Mouse (Mus musculus) neural tube, embryonic 15.5 days (tissue): ENCODE measurements at regions not wholly inside any gene's neighbourhood (a gene's known extent, or its start where the extent isn't known, plus 50 kb on each side); places are given as distances from the start of the nearest gene placed in this dataset.
A peak's percentile ranks its signal among the peaks of the same experiment; 100 is the strongest.
"Not testable (repeated sequence)": the region's sequence is repeated elsewhere in the genome, so short reads cannot be mapped to it uniquely, and the experiment has no call there.

Experiments used
- ATAC-seq: fragments of 200-750 bp; cut with Nextera tagmentation; 2 replicates; pipeline ENCODE4 v1.8.0; 2017; ENCODE audit warnings: mild to moderate bottlenecking, moderate TSS enrichment, moderate library complexity; ENCODE audit not compliant: low FRiP score
- H3K27ac ChIP-seq: fragments of 300-500 bp; sonication (generic); replicated peaks from 2 replicates; pipeline ENCODE4 v1.5.1; 2015; ENCODE audit warnings: mild to moderate bottlenecking, inconsistent platforms
- H3K27me3 ChIP-seq: fragments of 300-500 bp; sonication (generic); replicated peaks from 2 replicates; pipeline ENCODE4 v1.6.1; 2015; ENCODE audit warnings: inconsistent platforms
- H3K36me3 ChIP-seq: fragments of 300-500 bp; sonication (generic); 2 replicates; pipeline ENCODE4 v1.6.1; 2015; ENCODE audit warnings: inconsistent platforms
- H3K4me1 ChIP-seq: fragments of 300-500 bp; sonication (generic); 2 replicates; pipeline ENCODE4 v1.6.1; 2015; ENCODE audit warnings: inconsistent platforms
- H3K4me2 ChIP-seq: fragments of 300-500 bp; sonication (generic); 2 replicates; pipeline ENCODE4 v1.6.1; 2015; ENCODE audit warnings: inconsistent platforms, mild to moderate bottlenecking, moderate library complexity
- H3K4me3 ChIP-seq: fragments of 300-500 bp; sonication (generic); replicated peaks from 2 replicates; pipeline ENCODE4 v1.5.1; 2015; ENCODE audit warnings: mild to moderate bottlenecking, inconsistent platforms
- H3K9ac ChIP-seq: fragments of 300-500 bp; sonication (generic); replicated peaks from 2 replicates; pipeline ENCODE4 v1.6.1; 2015; ENCODE audit warnings: mild to moderate bottlenecking, inconsistent platforms
- H3K9me3 ChIP-seq: fragments of 300-500 bp; sonication (generic); replicated peaks from 2 replicates; pipeline ENCODE4 v1.6.1; 2016; ENCODE audit warnings: inconsistent platforms
- WGBS: fragments of 180-500 bp; shearing (Covaris S2); methylation state at CpG from one replicate; pipeline ENCODE4 v1.1.7; 2015; ENCODE audit warnings: mixed read lengths; 5-methylcytosine and 5-hydroxymethylcytosine counted together

DNA sequence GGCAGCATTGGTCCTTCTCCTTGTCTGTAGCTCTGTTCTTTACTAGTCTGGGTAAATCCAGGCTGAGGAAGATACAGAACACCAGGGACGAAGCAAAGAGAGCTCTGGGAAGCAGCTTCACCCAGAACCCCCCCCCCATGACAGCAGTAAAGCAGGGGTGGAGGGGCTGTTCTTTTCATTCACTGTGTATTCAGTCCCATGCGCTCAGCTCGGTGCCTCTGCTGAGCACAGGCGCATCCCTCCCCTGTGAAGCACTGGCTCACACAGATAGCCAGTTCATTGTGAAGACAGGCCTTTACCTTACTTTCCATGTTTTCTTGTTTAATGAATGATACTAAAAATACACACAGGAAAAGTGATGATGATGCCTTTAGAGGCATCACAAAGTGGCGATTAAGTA lies 338.8 kb upstream of the Igfbp7 start:
- 65% methylated on average over 5 of the region's 5 CpGs for WGBS

DNA sequence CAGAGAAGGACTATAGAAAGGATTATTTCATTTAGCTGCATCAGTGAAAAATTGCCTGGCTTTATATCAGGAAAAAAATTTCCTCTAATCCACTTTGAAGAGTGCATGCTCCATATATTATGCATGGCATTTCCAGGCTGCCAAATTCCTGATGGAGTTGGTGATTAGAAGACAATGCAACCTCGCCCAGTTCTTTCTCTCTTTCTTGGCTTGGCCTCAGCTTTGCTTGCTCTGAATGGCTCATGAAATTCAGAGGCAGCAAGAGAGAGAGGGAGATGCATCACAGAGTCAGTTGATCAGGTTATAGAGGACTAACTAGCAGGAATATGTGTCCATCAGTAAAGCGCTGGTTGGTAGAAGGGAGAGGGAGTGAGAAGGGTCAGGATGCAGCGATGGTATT lies 335.6 kb upstream of the Igfbp7 start:
- no peak for ATAC-seq
- H3K4me1 ChIP-seq: no peaks in the 10 kb centered on the region

More for the DNA sequence above, 338.8 kb upstream of the Igfbp7 start:
- no peak overlapping the region for H3K27ac ChIP-seq
- H3K4me3 ChIP-seq: no peak overlapping the region
- H3K27me3 ChIP-seq: no peaks in the 10 kb centered on the region
- no peaks in the 10 kb centered on the region for H3K36me3 ChIP-seq
- H3K4me1 ChIP-seq: no peaks in the 10 kb centered on the region
- no peaks in the 10 kb centered on the region for H3K9me3 ChIP-seq
- no peak for ATAC-seq
- H3K9ac ChIP-seq: no peak overlapping the region
- H3K4me2 ChIP-seq: no peak overlapping the region

GRCm38 (mm10) chr5:77730286-77730685 lies 322.4 kb upstream of the Igfbp7 start:
- H3K27ac ChIP-seq, H3K4me3 ChIP-seq, H3K9me3 ChIP-seq, ATAC-seq, H3K4me1 ChIP-seq, H3K36me3 ChIP-seq, H3K9ac ChIP-seq, H3K4me2 ChIP-seq, H3K27me3 ChIP-seq: not testable (repeated sequence)
- WGBS: 72% methylated on average over 4 of the region's 4 CpGs

More for the DNA sequence above, 335.6 kb upstream of the Igfbp7 start:
- Histone ChIP-seq H3K4me2 (no peak overlapping the region), H3K27me3 (no peaks in the 10 kb centered on the region), H3K9ac (no peak overlapping the region), H3K4me3 (no peak overlapping the region), H3K27ac (no peak overlapping the region), H3K36me3 (no peaks in the 10 kb centered on the region), H3K9me3 (no peaks in the 10 kb centered on the region)
- whole genome bisulfite sequencing: 74% methylated on average over 3 of the region's 3 CpGs

- H3K4me3 ChIP-seq: no peak overlapping the region
- whole genome bisulfite sequencing: 68% methylated on average over 3 of the region's 3 CpGs
- no peaks in the 10 kb centered on the region for H3K4me1 ChIP-seq
- no peak overlapping the region for H3K27ac ChIP-seq
- H3K36me3 ChIP-seq: no peaks in the 10 kb centered on the region
- ATAC-seq: no peak
- H3K4me2 ChIP-seq: no peak overlapping the region
- no peak overlapping the region for H3K9ac ChIP-seq
- H3K9me3 ChIP-seq: no peaks in the 10 kb centered on the region
- H3K27me3 ChIP-seq: no peaks in the 10 kb centered on the region
These were observed 273.8 kb upstream of the Igfbp7 start for GRCm38 (mm10) chr5:77681592-77681991.

DNA sequence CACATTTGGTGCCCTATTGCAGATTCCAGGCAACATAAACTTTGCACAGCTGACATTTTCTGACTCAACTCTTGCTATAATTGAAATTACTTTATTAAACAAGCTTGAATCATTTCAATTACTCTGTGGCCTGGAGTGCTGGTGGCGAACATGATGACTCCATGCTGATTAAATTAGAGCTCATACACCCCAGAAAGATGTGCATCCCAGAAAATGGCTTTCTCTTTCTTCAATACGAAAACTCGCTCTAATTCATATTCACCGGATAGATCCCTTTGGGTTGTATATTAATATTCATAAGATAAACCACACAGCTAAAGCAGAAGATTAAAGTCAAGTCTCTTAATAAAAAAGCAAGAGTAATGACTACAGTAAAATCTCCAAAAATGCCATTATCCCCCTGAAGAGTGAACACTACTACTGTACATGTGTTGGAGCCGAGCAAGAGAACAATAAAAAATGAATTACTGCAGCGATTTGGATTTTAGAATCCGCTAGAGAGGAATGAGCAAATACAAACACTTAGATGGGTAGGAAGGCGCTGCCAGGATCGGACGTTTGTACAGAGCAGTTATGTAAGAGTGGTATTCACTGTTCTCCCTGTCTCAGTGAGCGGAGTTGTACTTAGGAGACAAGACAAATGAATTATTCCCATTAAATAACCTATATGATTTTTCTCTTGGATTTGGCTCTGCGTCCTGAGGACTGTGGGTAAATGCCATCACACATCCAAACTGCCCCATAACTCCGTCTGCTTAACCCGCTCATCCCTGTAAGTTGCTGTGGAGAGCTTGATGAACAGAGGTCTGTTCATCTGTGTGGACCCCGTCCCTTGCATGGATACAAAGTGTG lies 264.5 kb upstream of the Igfbp7 start:
- H3K4me3 ChIP-seq: no peak overlapping the region
- H3K27ac ChIP-seq: no peak overlapping the region
- no peak overlapping the region; the same call in 1 of the 2 replicates for H3K4me2 ChIP-seq
- H3K9me3 ChIP-seq: no peaks in the 10 kb centered on the region
- no peaks in the 10 kb centered on the region for H3K36me3 ChIP-seq
- H3K27me3 ChIP-seq: no peaks in the 10 kb centered on the region
- H3K4me1 ChIP-seq: peaks cover 5% of the 10 kb centered on the region
- no peak overlapping the region for H3K9ac ChIP-seq
- 59% methylated on average over 15 of the region's 15 CpGs for WGBS
- peak; percentile 89 for ATAC-seq

GRCm38 (mm10) chr5:77663096-77663495 lies 255.3 kb upstream of the Igfbp7 start:
- H3K4me2 ChIP-seq: no peak overlapping the region
- WGBS: 74% methylated on average over 3 of the region's 3 CpGs
- no peak overlapping the region for H3K4me3 ChIP-seq
- no peaks in the 10 kb centered on the region for H3K9me3 ChIP-seq
- no peaks in the 10 kb centered on the region for H3K27me3 ChIP-seq
- no peaks in the 10 kb centered on the region for H3K36me3 ChIP-seq
- H3K4me1 ChIP-seq: no peaks in the 10 kb centered on the region
- H3K9ac ChIP-seq: no peak overlapping the region
- no peak overlapping the region for H3K27ac ChIP-seq
- no peak for ATAC-seq

- WGBS: 93% methylated on average over 6 of the region's 6 CpGs
- no peaks in the 10 kb centered on the region for H3K9me3 ChIP-seq
- H3K27ac ChIP-seq: no peak overlapping the region
- no peaks in the 10 kb centered on the region for H3K27me3 ChIP-seq
- no peak overlapping the region for H3K4me3 ChIP-seq
- no peak overlapping the region for H3K4me2 ChIP-seq
- no peaks in the 10 kb centered on the region for H3K4me1 ChIP-seq
- no peak for ATAC-seq
- H3K36me3 ChIP-seq: no peaks in the 10 kb centered on the region
- H3K9ac ChIP-seq: no peak overlapping the region
These were observed 251.2 kb upstream of the Igfbp7 start for GRCm38 (mm10) chr5:77659016-77659415.

GRCm38 (mm10) chr5:77644651-77645050 lies 236.8 kb upstream of the Igfbp7 start:
- no peak for ATAC-seq
- H3K4me2 ChIP-seq: no peak overlapping the region
- 88% methylated on average over 5 of the region's 5 CpGs for WGBS
- no peaks in the 10 kb centered on the region for H3K36me3 ChIP-seq
- H3K9ac ChIP-seq: no peak overlapping the region
- no peak overlapping the region for H3K4me3 ChIP-seq
- H3K9me3 ChIP-seq: no peaks in the 10 kb centered on the region
- no peaks in the 10 kb centered on the region for H3K27me3 ChIP-seq
- H3K27ac ChIP-seq: no peak overlapping the region
- no peaks in the 10 kb centered on the region for H3K4me1 ChIP-seq

DNA sequence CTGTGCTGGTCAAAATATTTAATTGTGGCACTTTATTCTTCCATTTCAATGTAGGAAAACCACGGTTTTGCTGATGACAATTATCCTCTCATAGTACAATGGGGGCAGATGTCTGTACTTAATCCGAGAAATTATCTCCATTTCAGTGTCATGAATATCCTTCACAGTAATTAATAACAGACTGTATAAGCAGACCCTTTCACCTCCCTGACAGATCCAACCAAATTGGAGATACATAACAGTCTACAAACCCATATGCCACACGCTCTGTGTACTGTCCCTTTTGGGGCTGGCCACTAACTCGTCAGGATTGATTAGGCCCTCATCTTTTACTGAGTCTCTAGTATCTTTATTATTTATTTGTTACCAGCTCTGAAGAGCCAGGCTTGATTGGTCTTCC lies 212.6 kb upstream of the Igfbp7 start:
- WGBS: 69% methylated on average over 4 of the region's 4 CpGs
- no peaks in the 10 kb centered on the region for H3K36me3 ChIP-seq
- H3K4me1 ChIP-seq: no peaks in the 10 kb centered on the region
- H3K27me3 ChIP-seq: no peaks in the 10 kb centered on the region
- H3K9me3 ChIP-seq: no peaks in the 10 kb centered on the region
- no peak overlapping the region for H3K9ac ChIP-seq
- no peak overlapping the region for H3K27ac ChIP-seq
- no peak for ATAC-seq
- H3K4me3 ChIP-seq: no peak overlapping the region
- no peak overlapping the region for H3K4me2 ChIP-seq

GRCm38 (mm10) chr5:77610496-77610895 lies 202.7 kb upstream of the Igfbp7 start:
- Histone ChIP-seq H3K4me1 (no peaks in the 10 kb centered on the region), H3K27ac (no peak overlapping the region), H3K36me3 (no peaks in the 10 kb centered on the region), H3K9me3 (no peaks in the 10 kb centered on the region), H3K9ac (no peak overlapping the region), H3K4me2 (no peak overlapping the region), H3K4me3 (no peak overlapping the region), H3K27me3 (no peaks in the 10 kb centered on the region)
- WGBS: 78% methylated on average over 6 of the region's 6 CpGs
- ATAC-seq: no peak

GRCm38 (mm10) chr5:77594719-77595118 lies 186.9 kb upstream of the Igfbp7 start:
- no peak overlapping the region for H3K9ac ChIP-seq
- no peaks in the 10 kb centered on the region for H3K27me3 ChIP-seq
- no peaks in the 10 kb centered on the region for H3K4me1 ChIP-seq
- WGBS: 92% methylated on average over 4 of the region's 4 CpGs
- ATAC-seq: no peak
- H3K36me3 ChIP-seq: no peaks in the 10 kb centered on the region
- H3K9me3 ChIP-seq: peaks cover 3% of the 10 kb centered on the region; the same call in 1 of the 2 replicates
- no peak overlapping the region for H3K4me3 ChIP-seq
- no peak overlapping the region for H3K27ac ChIP-seq
- no peak overlapping the region for H3K4me2 ChIP-seq

GRCm38 (mm10) chr5:77589252-77589651 lies 181.4 kb upstream of the Igfbp7 start:
- Histone ChIP-seq H3K27ac (no peak overlapping the region), H3K4me3 (no peak overlapping the region), H3K9ac (no peak overlapping the region), H3K4me2 (no peak overlapping the region), H3K4me1 (no peaks in the 10 kb centered on the region), H3K36me3 (no peaks in the 10 kb centered on the region), H3K9me3 (peaks cover 3% of the 10 kb centered on the region; the same call in 1 of the 2 replicates), H3K27me3 (no peaks in the 10 kb centered on the region)
- 93% methylated on average over 3 of the region's 3 CpGs for WGBS
- ATAC-seq: no peak
